ENCODE assay signal across 8 mouse cellular contexts in genomic region chr3:37653935-37654729, GRCm38 (mm10). TPM values are rescaled to one million over a fixed set of nuclear protein-coding genes. Genes with fewer than 3 reads are reported as not detected.
DNase-seq lines count a peak whose midpoint lies in the region; ATAC-seq and TF ChIP-seq lines count a peak whose summit lies in the region.

No protein-coding gene starts in this region.

- 0 out of 2 replicates have a peak, but pooled peaks have one; percentile 14 for TF ChIP-seq POLR2A in heart, adult 2 months (IDR thresholded peaks at IDR 0.05; ENCODE audit: insufficient read depth, low read depth, low read length)

- intact Hi-C loops in gastrocnemius, postnatal 14 days (cut with DNase I; ENCODE audit: low total_unique reads) = no loop called here
- intact Hi-C loops in heart, adult 2 months (cut with DNase I) = no loop called here

- H3K9me3 ChIP-seq in lung, embryonic 15.5 days = no peaks in the 10 kb centered on the region

- H3K4me1 ChIP-seq in heart, adult 2 months (ENCODE audit: control insufficient read depth, insufficient read depth, low read length) = peaks cover 10% of the 10 kb centered on the region
- peaks cover 40% of the 10 kb centered on the region for H3K4me1 ChIP-seq in lung, embryonic 15.5 days

- WGBS in heart, adult 2 months = 11% methylated on average over 16 of the region's 16 CpGs
- 5% methylated on average over 16 of the region's 16 CpGs for WGBS in lung, embryonic 15.5 days

- H3K27ac ChIP-seq in heart, adult 2 months = peak overlapping the region; percentile 56
- H3K27ac ChIP-seq in lung, embryonic 15.5 days = peak overlapping the region; percentile 89

- peak overlapping the region; percentile 38 for H3K4me3 ChIP-seq in heart, adult 2 months
- peak overlapping the region; percentile 27 for H3K4me3 ChIP-seq in lung, embryonic 15.5 days

- peak overlapping the region; percentile 36 for H3K9ac ChIP-seq in heart, adult 2 months (ENCODE audit: low read depth, low read length)
- H3K9ac ChIP-seq in lung, embryonic 15.5 days = peak overlapping the region; percentile 6; the same call in 1 of the 2 replicates

- 0 out of 2 replicates have a peak, but pooled peaks have one; percentile 11 for TF ChIP-seq EP300 in heart, adult 2 months (IDR thresholded peaks at IDR 0.05; ENCODE audit: insufficient read depth, low read depth, low read length)

- no peak for TF ChIP-seq CTCF in heart, adult 2 months (IDR thresholded peaks at IDR 0.05)

- H3K27me3 ChIP-seq in heart, adult 2 months (ENCODE audit: control insufficient read depth, insufficient read depth, low read length) = no peaks in the 10 kb centered on the region
- peaks cover 15% of the 10 kb centered on the region; the same call in 1 of the 2 replicates for H3K27me3 ChIP-seq in lung, embryonic 15.5 days
- no peaks in the 10 kb centered on the region for H3K27me3 ChIP-seq in splenic B cell, adult 2 months (ENCODE audit: control insufficient read depth, insufficient read depth, low read length, poor library complexity, severe bottlenecking)

- no peaks in the 10 kb centered on the region for H3K36me3 ChIP-seq in heart, adult 2 months (ENCODE audit: control insufficient read depth, insufficient read depth, low read length)
- no peaks in the 10 kb centered on the region for H3K36me3 ChIP-seq in lung, embryonic 15.5 days
- H3K36me3 ChIP-seq in splenic B cell, adult 2 months (ENCODE audit: control insufficient read depth, insufficient read depth, low read length, poor library complexity, severe bottlenecking) = no peaks in the 10 kb centered on the region

- peak; percentile 71; the same call in 1 of the 2 replicates for ATAC-seq in lung, embryonic 15.5 days (ENCODE audit: borderline replicate concordance, extremely low read depth, low FRiP score, low TSS enrichment)

- peak; percentile 63 for DNase-seq in gastrocnemius, postnatal 14 days
- DNase-seq in gastrocnemius, adult 8-10 months (ENCODE audit: low spot score in 2 of 2) = no peak
- peak; percentile 29 for DNase-seq in adrenal gland, postnatal 25 days
- DNase-seq in heart, adult 2 months = peak; percentile 57 to 65
- peak; percentile 47 for DNase-seq in kidney, adult 18-20 months
- peak; percentile 41 for DNase-seq in splenic B cell, adult 2 months (ENCODE audit: low read depth, low spot score)
- no peak for DNase-seq in cerebellum, adult 18-20 months

- peak overlapping the region; percentile 55 for H3K4me2 ChIP-seq in lung, embryonic 15.5 days

- no peaks in the 10 kb centered on the region for H3K79me2 ChIP-seq in heart, adult 2 months (replicated peaks; ENCODE audit: control insufficient read depth, insufficient read depth, low read length)

RNA-seq across cellular contexts. Expression of gene Spry1, which starts 14.4 kb away (rescaled TPM):
- total RNA-seq in gastrocnemius, postnatal 14 days (2021) = 10 to 100 TPM; 33.1 to 39.9 TPM
- 10 to 100 TPM; 10.9 to 18.4 (median 12.4) TPM for total RNA-seq in gastrocnemius, adult 8-10 months (2022)
- 19.8 and 20.7 TPM in 2 replicates for total RNA-seq in adrenal gland, postnatal 25 days (2021)
- 10 to 100 TPM; 20.7 to 28.8 TPM for total RNA-seq in heart, adult 2 months (2021)
- 34.6 and 38.1 TPM in 2 replicates for polyA plus RNA-seq in heart, adult 2 months (2012; rRNA removed)
- polyA plus RNA-seq in lung, embryonic 15.5 days (2015; fragmentation: Nextera tagmentation; extraction: Ambion mirVana) = 15.8 and 16.7 TPM in 2 replicates

Comparison
In these comparisons a context has a peak if more than half of its experiments do, and no peak if none do; other contexts are left out.
1. DNase-seq: peak in gastrocnemius, postnatal 14 days (single experiment), adrenal gland, postnatal 25 days (single experiment), heart, adult 2 months (2 of 2), kidney, adult 18-20 months (single experiment) and splenic B cell, adult 2 months (single experiment); none in gastrocnemius, adult 8-10 months (0 of 2) and cerebellum, adult 18-20 months (0 of 2).